Mouse (Mus musculus) T-helper 1 cell (primary cell): Measurements from ENCODE around the gene Olfr895.

Source experiments
- in situ Hi-C: fragments of 300-600 bp; cut with MboI, MseI; formaldehyde crosslinking; loops from one replicate; pipeline ENCODE4 v1.15.1; 2025; ENCODE audit warnings: high pct_unique_total_duplicates

The Olfr895 gene

GRCm38 (mm10) chr9:38267551-38267950 lies at the start of gene Olfr895:
TSS of gene Olfr895 (plus strand) at chr9:38267851.
- in situ Hi-C loops, result no loop called here

DNA sequence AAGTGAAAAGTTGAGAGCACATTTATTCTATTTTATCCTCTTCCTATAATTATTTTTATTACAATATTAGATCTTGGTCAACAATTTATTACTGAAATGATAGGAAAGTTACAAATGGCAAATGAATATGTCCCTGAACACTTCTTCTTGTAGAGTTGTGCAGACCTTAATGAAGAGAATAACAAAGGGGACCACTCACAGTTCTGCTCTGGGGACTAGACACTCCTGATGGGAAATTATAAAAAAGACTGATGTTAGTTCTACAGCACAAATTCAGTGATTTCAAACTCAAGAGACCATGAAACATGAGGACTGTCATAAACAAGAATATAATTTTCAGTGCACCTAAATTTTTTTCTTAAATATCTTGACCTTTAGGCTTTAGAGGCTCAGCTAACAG lies 15.2 kb upstream of the Olfr895 start, which contains the start of gene Olfr143:
Gene Olfr143, plus strand, starts transcription at position 301 of the 400 bp plus-strand sequence.
- in situ Hi-C loops, result no loop called here

DNA sequence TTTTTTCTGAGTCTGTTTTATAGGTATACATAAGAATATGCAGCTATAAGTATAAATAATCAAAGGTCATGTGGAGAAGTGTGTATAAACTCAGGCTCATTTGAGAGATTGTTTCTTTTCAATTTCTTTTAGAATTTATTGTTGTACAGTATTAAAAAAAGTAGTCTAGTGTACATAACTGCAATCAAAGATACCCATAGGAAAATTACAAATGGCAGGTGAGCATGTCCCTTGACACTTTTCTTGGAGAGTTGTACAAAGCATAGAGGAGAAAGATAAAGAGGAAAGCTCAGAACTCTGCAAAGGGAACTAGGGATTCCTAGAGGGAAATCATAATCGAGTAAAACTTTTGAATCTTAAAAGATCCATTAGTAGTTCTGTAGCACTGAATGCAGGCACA lies 23.2 kb downstream of the Olfr895 start, which contains the start of gene Olfr896-ps1:
Gene Olfr896-ps1, plus strand, starts transcription at position 301 of the 400 bp plus-strand sequence.
- in situ Hi-C loops, result no loop called here
